Mouse (Mus musculus) G1E (cell line): ENCODE data around the gene Scaf8.

Source experiments
- CTCF ChIP-seq: IDR thresholded peaks from 2 replicates; pipeline ENCODE4 v1.5.1; 2012; ENCODE audit warnings: low read depth, low read length, inconsistent platforms, mixed read lengths
- GATA1 ChIP-seq: IDR thresholded peaks from 2 replicates; pipeline ENCODE4 v1.6.1; 2012; ENCODE audit warnings: borderline replicate concordance, low read length, inconsistent platforms, mixed read lengths
- POLR2AphosphoS5 ChIP-seq: IDR thresholded peaks from 2 replicates; pipeline ENCODE4 v1.6.1; 2012; ENCODE audit warnings: low read depth, low read length, inconsistent platforms; ENCODE audit not compliant: insufficient replicate concordance

DNA sequence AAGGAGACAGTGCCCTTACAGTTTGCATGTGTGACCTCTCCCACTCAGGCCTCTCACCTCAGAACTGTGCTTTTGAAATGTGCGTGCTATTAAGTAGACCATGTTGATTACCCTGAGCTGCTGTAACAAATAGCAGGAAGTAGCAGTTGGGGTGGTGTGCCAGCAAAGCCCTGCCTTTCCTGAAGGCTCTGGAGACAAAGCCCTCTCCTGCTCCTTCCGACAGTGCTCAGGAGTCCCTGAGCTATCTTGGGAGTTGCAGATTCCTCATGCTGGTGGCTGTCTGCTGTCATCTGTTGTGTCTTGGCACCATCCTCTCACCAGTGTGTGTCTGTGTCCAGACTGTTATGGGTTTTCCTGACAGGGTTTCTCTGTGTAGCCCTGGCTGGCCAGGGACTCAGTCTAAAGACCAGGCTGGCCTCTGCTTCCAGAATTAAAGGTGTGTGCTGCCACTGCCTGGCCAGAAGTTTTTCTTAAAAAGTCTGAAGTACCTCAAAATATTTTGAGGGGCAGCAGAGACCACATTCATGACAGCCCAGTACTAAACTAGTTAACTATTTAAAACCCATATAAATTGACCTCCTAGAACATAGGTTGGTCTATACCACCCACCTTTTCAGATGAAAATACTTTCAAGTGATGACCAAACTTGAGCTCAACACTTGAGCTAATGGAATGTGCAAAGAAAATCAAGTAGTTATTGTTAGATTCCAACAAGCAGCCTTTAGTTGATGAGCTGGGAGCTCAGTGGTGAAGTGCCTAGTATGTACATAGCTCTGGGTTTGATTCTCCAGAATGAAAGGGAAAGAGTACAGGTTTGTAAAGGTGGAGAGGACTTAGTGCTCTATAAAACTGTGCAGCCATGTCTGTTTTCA is 92.0 kb downstream of the Scaf8 start:
- TF ChIP-seq POLR2AphosphoS5 (no peak), CTCF (no peak), GATA1 (no peak)
